Mouse (Mus musculus): ENCODE data around the gene Six3.

The Six3 gene

DNA sequence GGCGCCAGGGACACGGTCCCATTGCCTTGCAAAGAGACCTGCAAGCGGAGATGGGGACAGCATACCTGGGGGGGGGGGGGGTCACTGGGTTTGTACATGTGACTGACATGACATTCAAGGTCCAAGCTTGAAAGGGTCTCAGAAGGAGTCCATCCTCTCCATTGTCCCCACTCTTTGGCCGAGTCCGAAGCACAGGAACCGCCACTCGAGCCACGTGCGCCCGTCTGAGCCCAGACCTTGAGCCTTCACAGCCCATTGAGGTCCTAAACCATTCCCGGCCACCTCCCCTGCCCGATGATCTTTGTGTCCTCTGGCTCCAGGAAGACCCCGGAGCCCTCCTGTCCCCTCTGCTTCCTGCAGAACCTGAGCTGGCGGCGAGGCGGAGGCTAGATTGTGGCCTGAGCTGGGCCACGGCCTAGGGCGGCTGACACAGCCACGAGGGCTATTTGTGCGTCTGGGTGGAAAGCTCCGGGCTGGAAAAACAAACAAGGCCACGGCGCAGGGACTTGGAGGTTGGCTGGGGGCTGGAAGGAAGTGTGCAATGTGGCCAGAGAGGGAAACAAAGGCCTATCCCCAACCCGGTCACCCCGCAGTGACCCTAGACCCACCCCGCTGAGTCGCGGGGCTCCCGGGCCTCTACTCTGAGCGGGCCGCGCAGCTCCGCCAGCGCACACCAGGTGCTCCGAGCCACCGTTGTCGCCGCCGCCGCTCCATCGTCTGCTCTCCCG lies 4.9 kb upstream of the Six3 start:
- TF ChIP-seq GATA4 (IDR thresholded peaks at IDR 0.05; ENCODE audit: insufficient replicate concordance, low read length): no peak

DNA sequence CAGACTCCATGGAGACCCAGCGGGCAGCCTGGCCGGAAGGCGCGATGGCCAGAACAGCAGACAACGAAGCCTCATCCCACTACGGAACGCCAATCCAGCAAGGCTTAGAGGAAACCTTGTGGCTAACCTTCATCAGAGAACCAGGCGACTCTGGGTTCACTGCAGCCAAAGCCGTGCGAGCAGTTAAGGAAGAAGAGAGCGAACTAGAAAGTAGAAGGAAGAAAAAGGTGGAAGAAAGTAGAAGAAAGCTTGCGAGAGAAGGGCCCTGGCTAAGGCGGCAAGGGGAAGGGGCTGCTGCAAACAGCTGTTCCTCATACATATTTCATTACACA lies 4.3 kb upstream of the Six3 start:
- no peak for TF ChIP-seq GATA4 (IDR thresholded peaks at IDR 0.05; ENCODE audit: insufficient replicate concordance, low read length)

DNA sequence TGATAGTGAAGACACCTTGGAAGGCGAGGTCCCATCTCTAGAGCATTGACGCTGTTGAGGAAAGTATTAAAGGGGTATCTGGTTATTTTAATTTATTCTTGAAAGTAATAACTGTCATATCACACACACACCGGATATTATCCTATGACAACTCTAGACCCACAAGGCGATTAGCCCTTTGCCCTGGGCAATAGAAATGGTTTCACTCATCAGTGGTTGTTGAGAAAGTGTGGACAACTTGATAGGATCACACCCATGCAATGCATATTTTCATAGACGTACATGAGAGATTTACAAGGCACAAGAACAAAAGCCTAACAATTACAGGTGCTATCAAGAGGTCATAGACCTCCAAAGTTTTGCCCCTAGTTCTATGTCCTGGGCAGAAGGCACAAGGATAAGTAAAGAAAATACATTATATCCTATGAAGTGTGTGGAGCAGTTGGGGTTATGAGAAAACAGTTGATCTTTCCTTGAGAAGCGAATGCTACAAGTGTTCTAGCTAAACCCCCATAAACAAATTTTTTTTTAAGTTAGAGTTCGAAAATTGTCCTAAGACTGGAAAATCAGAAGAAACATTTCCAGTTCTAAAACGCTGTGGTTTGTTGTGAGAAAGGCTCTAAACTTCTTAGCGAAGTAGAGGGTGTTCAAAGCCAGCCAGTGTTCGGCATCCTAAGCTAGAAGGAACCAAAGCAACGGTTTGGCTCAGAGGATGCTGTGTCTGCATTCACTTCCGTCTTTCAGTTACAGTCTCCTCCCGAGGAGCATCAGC lies 3.6 kb upstream of the Six3 start:
- TF ChIP-seq GATA4 (IDR thresholded peaks at IDR 0.05; ENCODE audit: insufficient replicate concordance, low read length): no peak

DNA sequence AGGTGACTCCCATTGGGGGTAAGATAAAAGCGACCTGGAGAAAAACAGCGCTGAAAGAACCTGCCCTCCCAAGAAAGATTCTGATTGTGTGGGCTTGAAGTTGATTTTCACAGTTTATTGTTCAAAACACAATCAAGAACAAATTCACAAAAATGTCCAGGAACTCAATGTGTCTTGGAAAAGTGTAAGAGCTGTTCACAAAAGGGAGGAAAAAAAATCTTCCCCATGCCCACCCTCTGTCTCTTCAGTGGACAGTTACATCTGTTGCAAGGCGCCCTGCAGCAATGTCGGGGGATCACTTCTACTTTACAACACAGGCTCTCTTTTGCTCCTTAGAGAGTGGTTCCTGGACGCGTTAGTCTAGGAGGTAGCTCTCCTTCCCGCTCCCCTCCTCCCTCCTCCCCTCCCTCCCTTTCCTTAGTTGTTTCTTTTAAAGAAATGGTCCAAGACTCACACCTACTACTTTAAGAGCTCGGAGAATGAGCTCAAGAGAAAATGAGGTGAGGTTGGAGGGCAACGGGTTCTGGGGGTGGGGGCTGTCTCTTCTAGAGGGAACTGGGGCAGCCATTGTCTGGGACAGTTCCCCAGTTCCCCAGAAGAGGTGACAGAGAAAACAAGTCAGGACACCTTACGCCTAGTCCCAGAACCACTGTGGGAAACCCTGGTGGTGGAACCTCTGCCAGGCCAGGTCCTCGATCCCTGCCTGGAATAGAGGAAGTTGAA lies 2.9 kb upstream of the Six3 start:
- no peak for TF ChIP-seq GATA4 (IDR thresholded peaks at IDR 0.05; ENCODE audit: insufficient replicate concordance, low read length)

DNA sequence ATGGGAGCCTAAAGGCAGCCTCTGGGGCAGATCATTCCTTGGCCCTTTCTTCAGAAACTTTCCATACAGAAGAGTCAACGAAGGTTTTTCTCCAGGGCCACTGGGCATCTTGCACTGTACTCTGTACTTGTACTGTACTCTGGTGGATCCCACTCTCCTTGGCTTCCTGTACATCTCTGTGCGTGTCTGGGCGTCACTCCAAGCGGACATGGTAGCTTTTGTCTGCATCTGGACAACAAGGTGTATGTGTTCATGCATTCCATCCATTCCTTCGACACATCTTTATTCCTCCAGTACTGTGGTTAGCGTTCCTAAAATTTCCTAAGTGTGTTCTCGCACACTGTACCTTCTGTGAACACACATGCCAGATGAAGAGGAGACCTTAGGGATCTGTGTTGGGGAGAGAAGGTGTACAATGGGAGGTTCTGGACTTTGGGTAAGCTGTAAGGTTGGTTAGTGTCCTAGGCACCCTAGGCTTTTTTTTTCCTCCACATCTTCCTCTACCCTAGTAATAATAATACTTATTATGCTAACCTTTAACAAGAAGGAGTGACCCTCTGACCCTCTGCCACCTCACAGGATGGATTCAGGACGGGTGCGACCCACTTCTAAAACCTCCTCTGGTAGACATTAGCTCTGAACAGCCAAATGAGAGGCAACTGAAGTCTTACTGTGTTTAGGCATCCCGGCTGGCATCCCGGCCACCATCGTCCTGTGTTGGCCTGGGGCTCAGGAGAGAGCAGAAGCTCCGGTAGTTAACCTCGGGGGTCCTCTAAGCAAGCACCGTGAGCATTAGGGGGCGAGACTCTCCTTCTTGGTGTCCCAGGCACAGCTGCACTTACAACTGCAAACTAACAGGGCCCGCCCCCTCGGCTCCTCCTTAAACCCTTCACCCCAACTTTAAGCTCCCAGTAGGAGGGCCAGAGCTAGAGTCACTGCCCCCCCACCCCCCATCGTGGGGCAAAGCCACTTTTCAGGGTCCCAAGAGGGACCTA lies 1.6 kb upstream of the Six3 start:
- no peak for TF ChIP-seq GATA4 (IDR thresholded peaks at IDR 0.05; ENCODE audit: insufficient replicate concordance, low read length)

DNA sequence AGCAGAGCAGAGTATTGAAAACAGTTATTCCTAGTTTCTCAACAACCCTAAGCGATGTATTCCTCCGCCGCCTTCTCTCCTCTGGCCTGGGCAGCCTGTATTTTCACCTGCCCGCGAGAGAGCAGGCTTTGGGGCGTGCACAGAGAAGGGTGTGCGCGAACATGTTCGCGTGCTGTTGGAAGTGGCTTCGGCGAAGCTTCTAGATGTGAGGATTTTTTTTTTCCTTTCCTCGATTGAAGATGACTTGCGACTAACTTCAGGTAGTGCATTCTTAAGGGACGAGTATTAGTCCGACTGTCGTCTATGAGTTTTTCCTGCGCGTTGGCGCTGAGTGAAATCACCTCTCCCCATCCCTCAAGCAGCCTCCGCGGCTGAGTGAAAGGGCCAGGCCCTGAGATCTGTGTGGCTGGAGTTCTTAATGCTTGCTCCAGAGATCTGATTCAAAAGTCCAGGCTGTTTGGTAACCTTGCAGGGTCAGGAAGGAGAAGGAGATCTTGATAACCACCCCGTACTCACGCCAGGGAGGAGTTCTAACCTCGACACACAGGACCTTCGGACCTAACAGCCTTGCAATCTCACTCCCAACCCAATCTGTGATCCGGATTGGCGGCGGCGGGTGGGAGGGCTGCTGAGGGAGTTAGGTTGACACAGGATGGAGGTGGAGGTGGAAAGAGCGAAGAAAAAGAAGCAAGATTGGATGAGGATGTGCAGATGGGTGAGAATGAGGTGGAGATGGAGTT lies 712 bp upstream of the Six3 start:
- no peak for TF ChIP-seq GATA4 (IDR thresholded peaks at IDR 0.05; ENCODE audit: insufficient replicate concordance, low read length)

DNA sequence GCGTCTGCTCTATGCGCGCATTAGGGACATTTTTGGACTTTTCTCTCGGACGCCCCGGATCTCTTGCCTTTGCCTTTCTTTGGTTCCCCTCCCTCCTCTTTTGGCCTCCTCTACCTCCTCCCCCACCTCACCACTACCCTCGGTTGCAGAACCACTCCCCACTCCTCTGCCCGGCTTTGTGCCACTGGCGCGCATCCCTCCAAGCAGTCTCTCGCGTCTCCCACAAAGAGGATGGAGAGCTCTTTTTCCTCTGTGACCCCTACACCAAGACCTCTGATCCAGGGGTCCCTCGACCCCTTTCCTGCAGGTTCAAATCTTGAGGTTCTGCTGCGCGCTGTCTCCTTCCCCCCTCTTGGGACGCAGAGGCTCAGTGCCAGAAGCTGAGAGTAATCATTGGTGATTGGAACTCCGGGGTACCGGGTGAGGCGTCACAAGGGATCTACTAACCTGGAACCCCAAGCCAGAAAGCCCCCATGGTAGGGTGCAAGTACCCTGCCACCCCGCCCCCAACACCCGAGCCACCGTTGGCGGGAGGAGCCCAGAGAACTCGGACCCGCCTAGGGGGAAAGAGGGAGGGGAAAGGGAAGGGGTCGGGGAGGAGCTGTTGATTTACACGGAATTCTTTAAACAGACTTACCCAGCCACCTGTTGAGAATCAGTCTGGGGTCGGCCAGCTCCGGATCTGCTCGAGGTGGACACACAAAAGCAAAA lies 758 bp downstream of the Six3 start:
- TF ChIP-seq GATA4 (IDR thresholded peaks at IDR 0.05; ENCODE audit: insufficient replicate concordance, low read length): no peak

DNA sequence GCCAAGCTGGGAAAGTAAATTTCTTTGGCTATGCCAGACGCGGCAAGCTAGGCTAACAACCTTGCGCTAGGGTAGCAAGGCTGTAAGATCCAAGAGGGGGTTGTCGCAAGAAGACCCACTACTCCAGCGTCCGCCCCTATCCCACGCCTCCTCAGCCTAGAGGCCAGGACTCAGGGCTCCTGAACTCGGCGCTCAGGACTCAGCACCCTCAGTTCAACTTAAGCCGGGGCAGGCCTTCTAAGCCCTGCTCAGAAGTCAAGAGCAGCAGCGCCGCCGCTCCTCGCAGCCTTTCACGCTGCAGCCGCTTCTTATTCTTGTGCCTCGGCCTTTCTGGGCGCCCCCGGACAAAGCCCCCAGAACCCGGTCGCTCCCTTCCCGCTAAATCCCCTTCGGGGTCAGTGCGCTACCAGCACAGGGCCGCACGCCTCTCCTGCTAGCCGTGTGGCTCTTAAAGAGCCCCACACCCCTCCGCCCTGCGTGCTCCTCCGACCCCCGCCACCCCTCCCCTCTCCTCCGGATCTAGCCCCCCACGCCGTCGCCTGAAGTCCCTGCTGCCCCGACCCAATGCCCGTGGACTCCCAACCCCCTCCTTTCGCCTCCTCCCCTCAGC lies 1.4 kb downstream of the Six3 start:
- TF ChIP-seq GATA4 (IDR thresholded peaks at IDR 0.05; ENCODE audit: insufficient replicate concordance, low read length): no peak

DNA sequence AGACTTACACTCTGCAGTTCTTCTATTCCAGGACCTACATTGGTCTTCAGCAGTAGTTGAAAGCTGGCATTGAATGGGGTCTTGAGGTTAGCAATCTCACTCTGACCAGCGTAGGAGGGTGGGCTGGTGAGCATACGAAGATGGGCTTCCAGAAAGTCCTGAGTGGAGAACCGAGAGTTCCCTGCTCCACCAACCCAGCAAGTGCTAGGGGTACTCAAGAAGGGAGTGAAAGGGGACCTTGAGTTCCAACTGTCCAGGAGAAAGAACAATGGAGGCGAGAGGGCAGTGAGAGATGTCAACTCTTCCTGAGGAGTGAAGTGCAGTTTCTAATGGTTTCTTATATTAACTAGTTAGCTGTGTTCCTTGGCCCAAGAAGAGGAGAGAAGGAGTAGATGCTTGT lies 2.2 kb downstream of the Six3 start:
- TF ChIP-seq GATA4 (IDR thresholded peaks at IDR 0.05; ENCODE audit: insufficient replicate concordance, low read length): no peak

DNA sequence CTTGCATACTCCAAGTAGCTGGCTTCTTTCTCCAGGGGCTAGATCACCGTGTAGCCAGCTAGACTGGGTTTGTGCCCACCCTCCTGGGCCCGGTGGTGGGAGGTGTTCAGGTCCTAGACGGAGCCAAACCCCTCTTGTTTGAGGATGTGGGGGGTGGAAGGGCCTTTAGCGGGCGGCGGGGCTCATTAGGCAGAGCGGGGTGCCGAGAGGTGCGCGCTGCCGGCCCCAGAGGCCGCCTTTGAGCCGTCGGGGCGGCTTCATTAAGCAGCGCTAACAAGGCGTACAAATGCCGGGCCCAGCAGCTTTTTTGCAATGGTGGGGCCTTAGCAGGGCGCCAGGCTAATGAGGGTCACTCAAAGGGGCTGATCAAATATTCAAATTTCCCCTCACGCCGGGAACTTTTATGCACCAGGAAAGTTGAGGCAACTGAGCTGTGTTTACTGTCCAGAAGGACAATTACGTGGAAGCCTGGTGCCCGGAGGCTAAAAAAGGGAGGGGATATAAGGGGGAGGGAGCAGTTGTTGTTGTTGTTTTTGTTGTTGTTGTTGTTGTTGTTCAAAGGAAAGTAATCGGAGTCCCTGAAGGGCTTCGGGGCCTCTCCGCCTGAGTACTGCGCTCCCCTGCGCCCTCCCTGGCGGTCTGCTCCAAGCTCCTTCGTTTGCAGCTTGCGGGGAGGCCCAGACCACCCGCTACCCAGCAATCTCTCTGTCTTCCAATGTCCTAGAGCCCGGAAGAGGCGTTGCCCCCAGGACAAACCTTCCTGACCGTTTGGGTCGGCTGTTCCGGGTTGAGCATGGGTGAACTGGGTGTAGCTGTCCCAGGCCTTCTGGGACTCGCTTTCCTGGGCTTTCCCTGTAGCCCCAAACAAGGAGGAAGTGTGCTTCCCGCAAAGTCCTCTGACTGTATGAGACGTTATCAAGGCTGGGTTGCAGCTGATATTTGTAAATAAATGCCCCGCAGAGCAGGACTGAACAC lies 3.4 kb downstream of the Six3 start:
- no peak for TF ChIP-seq GATA4 (IDR thresholded peaks at IDR 0.05; ENCODE audit: insufficient replicate concordance, low read length)

DNA sequence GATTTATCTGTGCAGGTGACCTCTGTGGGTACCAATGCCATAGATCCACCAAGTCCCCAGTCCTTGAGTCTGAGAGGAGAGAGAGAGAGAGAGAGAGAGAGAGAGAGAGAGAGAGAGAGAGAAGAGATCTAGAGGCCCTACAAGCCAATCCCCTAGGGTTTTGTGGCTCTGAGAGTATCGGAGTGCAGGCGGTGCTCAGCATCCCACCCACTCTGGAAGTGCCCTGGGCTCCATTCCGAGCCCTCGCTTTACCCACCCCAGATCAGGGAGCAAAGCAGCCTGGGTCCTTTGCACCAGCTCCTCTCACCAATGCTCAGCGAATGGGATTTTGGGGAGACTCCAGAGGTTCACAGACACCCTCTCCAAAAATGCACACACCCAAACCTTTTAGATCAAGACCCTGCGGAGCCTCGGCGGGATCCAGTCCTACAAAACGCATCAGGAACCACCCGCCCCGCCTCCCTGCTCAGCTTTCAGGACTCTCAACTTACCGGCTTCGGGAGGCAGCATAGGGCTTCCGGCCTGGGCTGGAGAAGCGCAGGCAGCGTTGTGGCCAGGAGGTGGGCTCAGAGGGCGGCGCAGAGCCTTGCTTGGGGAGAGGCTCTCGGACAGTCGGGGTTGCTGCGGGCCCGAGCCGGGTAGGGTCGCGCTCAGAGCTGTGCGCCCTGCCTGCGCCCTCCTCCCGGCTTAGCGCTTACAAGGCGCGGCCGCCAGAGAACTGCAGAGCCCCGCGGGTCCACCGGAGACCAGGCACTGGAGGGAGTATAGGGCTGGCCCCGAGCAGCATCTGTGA lies 4.4 kb downstream of the Six3 start:
- no peak for TF ChIP-seq GATA4 (IDR thresholded peaks at IDR 0.05; ENCODE audit: insufficient replicate concordance, low read length)
